Mouse (Mus musculus) T-helper 1 cell (primary cell): ENCODE data around the gene Myof.

ENCODE experiments used
- in situ Hi-C: fragments of 300-600 bp; cut with MboI, MseI; formaldehyde crosslinking; loops from one replicate; pipeline ENCODE4 v1.15.1; 2025; ENCODE audit warnings: high pct_unique_total_duplicates

Gene Myof

GRCm38 (mm10) chr19:38045198-38045597 is 1.8 kb upstream of the Myof start:
- in situ Hi-C loops: no loop called here

- in situ Hi-C loops: no loop called here
These were observed 1.1 kb downstream of the Myof start for GRCm38 (mm10) chr19:38042261-38042722.

DNA sequence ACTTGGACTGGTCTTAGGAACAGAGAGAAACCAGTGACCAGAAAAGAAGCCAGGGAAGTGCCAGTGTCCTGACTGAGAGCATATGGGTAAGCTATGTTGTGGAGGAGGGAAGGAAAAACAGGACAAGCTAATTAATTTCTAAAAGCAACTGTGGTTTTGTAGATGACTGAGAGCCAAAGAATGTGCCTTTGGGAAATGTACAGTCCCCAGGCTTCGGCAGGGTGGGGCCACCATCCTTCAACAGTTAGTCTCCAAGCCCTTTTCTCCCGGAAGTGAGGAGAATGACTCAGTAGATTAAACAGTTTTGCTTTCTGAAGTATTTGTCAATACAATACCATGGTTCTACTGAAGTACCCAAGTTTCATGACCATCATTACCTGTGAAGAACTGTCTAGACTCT is 5.1 kb downstream of the Myof start:
- in situ Hi-C loops: loop anchor here (5.0 kb wide), 1 partner anchor 71 kb away; no protein-coding TSS in a partner anchor

DNA sequence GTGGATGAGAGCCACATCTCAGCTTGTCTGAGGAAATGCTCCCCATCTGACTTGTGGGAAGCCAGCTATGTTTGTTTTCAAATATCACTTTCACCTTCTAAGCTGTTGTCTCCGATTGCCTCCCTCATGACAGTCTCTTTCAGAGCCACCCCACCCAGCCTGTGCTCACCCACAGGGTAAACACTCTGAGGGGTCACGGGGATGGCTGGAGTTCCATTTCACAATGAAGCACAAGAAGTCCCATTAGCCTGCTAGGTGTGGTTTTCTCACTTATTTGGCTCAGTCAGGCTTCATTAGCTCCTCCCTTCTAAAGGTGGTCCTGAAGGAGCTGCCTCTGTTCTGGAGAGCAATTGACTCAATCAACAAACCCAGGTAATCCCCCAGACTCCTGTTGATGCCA is 7.6 kb downstream of the Myof start:
- in situ Hi-C loops: loop anchor here (5.0 kb wide), 1 partner anchor 68 kb away; no protein-coding TSS in a partner anchor

DNA sequence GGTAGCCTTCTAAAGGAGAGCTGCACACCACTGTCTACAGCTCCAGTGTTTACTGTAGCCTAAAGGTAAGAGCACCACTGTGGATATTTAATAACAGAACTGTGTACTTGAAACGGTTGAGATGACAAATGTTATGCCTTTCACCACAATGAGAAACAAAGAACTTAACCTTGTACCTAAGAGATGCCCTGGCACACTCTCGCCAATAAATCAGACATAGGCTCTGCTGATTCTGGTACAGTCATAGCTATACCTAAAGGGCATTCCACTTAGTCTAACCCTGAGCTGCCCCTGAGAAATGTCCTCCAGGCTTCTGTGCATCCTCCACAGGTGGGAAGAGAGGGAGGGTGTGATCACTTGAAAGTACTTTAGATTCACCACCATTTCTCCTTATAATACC is 8.7 kb downstream of the Myof start:
- in situ Hi-C loops: loop anchor here (5.0 kb wide), 1 partner anchor 67 kb away; no protein-coding TSS in a partner anchor

DNA sequence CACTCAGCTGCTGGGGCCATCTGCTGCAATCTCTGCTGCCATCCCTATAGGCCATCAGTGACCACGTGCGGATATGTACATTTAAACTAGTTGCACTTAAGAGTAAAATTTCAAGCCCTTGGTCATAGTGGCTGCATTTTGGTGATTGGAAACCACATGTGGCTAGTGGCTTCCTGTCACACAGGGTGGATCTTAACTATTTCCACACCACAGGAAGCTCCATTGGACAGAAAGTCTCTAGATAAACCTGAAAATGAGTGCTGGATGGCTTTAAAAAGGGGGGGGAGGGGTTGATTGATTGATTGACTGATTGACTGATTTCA is 9.7 kb downstream of the Myof start:
- in situ Hi-C loops: no loop called here

- in situ Hi-C loops: no loop called here
These were observed 10.2 kb downstream of the Myof start for GRCm38 (mm10) chr19:38032993-38033734.

GRCm38 (mm10) chr19:38031144-38031543 is 12.2 kb downstream of the Myof start:
- in situ Hi-C loops: no loop called here

GRCm38 (mm10) chr19:38030673-38031137 is 12.7 kb downstream of the Myof start:
- in situ Hi-C loops: no loop called here

DNA sequence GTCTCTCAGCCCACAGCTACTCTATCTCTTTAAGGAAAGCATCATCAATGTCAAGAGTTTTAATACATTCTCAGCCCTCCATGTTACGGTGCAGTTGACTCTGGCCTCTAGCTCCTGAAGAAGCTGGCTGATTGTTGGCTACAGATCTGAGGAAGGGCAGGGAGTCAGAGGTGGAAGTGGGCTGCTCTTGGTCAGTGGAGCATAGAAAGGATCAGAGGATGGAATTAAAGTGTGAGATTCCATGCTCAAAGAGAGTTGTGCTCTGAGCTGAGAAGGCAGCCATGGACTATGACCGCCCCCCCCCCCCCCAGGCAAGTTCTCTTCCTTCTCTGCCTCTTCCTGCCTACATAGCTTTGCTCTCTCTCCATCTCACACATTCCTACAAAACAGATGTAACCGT is 13.5 kb downstream of the Myof start:
- in situ Hi-C loops: no loop called here

- in situ Hi-C loops: no loop called here
These were observed 14.1 kb downstream of the Myof start for GRCm38 (mm10) chr19:38029292-38029691.

DNA sequence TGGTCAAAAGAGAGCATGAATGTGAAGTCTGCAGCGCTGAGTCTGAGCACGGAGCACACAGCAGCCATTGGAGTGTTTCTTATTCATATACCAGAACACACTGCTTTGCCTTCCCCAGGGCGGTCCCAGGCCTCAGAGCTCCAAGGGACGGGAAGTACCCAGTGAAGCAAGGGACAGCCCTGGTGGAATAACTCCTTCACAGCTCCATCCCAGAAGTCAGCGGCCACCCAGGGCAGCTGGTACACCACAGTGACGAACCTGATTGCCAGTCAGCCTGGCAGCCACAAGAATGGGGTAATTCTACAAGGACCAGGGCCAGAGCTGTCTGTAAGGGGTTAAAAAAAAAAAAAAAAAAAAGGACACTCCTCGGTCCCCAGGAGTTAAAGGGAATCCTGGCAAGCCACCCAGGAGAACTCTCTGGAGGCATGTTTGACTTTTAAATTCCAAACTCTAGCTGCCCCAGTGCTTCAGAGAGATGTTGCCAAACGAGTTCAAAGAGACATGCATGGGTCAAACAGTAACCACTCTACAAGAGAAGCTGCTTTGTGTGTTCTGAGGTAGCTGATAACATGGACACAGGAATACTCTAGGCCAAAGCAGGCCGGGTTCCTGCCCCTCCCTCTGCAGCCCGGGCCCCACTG is 15.4 kb downstream of the Myof start:
- in situ Hi-C loops: no loop called here

DNA sequence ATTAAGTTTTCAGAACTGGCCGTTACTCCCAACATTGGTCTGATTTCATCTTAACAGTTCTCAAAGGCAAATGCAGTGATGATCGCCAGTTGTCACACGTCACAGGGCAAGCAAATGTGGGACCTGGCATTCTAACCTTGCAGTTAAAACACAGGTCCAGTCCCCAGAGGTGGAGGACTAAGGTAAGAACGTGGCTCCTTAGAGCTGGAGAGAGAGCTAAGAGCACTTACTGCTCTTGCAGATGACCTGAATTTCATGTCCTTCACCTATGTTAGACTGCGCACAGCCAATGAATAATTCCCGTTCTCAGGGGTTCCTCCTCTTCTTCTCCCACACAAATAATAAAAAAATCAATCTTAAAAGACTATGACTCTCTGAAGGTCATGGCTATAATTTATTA is 16.0 kb downstream of the Myof start:
- in situ Hi-C loops: no loop called here

- in situ Hi-C loops: no loop called here
These were observed 17.2 kb downstream of the Myof start for GRCm38 (mm10) chr19:38026211-38026624.

GRCm38 (mm10) chr19:38025254-38026041 is 17.9 kb downstream of the Myof start:
- in situ Hi-C loops: no loop called here

GRCm38 (mm10) chr19:38023603-38024002 is 19.8 kb downstream of the Myof start:
- in situ Hi-C loops: no loop called here

DNA sequence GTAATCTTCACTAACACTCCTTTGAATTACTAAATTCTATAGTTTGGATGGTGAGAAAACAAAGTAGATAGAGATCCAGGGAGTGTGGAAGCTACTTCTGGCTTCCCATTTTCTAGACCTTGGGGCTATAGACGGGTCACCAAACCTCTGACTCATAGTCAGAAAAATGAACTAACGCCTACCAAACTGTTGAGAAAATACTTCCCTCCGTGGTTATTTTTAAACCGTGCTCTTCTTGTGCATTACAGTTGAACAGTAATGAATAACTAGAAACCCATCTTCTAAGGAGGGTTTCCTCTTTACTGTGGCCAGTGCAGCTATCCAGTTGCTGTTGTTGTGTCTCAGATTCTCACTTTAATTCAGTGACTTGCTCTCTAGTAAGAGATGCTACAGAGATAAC is 20.7 kb downstream of the Myof start:
- in situ Hi-C loops: no loop called here

DNA sequence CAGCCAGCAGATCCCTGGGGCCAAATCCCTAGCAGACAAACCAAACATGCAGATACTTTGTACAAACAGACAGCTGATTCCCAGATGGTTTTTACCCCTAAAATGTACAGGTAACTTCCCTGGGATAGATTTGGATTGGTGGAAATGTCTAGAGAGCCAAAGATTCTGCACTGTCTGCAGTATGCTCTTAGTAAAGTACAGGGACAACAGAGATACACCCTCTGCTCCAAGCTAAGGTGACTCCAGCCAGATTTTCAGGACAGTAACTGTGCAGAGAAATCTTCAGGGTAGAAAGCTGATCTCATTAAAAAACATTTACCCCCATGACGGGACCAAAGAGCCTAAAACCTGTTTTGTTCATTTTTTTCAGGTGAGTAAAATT is 27.5 kb downstream of the Myof start:
- in situ Hi-C loops: no loop called here

- in situ Hi-C loops: no loop called here
These were observed 28.1 kb downstream of the Myof start for GRCm38 (mm10) chr19:38015180-38015872.

DNA sequence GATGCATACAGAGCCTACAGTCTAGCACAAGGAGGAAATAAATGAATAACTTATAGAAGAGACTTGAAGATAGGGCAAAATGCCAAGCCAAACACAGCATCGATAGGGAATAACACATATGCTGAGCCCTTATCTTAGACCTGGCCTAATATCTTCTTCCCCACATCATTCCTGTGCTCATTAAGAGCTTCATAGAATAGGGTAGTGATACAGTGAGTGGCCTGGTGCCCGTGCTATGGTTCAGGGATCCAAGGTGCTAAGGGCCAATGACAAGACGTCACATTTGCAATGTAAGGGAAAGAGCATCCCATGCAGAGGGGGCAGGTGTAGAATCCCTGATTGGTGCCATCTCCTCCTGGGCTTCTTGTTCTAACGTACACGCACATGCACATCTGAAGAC is 28.9 kb downstream of the Myof start:
- in situ Hi-C loops: no loop called here

DNA sequence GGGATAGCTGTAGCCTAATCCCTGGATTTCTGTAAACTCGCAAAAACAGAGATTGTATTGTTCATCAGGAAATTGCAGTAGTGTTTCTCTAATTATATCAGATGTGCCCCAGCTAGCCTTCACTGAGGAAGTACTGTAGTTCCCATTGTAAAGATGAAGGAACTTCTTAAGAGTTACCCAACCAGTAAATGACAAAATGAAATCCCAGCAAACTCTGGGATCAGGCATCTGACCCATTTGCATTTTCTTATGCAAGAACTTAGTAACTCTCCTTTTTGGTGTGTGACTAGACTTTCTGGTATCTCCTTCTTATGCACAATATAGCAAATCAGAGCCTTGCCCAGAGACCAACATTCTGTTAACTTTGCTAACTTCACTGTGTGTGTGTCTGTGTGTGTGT is 32.0 kb downstream of the Myof start:
- in situ Hi-C loops: no loop called here
